Mouse (Mus musculus) intestine, postnatal 0 days (tissue): Measurements from ENCODE around the gene Amigo3. TPM values are rescaled to one million over a fixed set of nuclear protein-coding genes. Genes with fewer than 3 reads are reported as not detected.

Experiments used
- ATAC-seq: fragments of 200-750 bp; cut with Nextera tagmentation; 2 replicates; pipeline ENCODE4 v1.8.0; 2017; ENCODE audit warnings: mild to moderate bottlenecking, moderate TSS enrichment, moderate library complexity
- H3K27ac ChIP-seq: fragments of 300-500 bp; sonication (generic); 2 replicates; pipeline ENCODE4 v1.5.1; 2014; ENCODE audit warnings: mild to moderate bottlenecking, low read depth, low read length, moderate library complexity
- H3K27me3 ChIP-seq: fragments of 300-500 bp; sonication (generic); replicated peaks from 2 replicates; pipeline ENCODE4 v1.6.1; 2014; ENCODE audit warnings: low read length, mixed read lengths; ENCODE audit not compliant: control insufficient read depth, insufficient read depth
- H3K36me3 ChIP-seq: fragments of 300-500 bp; sonication (generic); 2 replicates; pipeline ENCODE4 v1.6.1; 2014; ENCODE audit warnings: mild to moderate bottlenecking, moderate library complexity; ENCODE audit not compliant: control insufficient read depth, insufficient read depth
- H3K4me1 ChIP-seq: fragments of 300-500 bp; sonication (generic); replicated peaks from 2 replicates; pipeline ENCODE4 v1.6.1; 2014; ENCODE audit warnings: antibody characterized with exemption, low read length, mixed read lengths; ENCODE audit not compliant: control insufficient read depth, insufficient read depth
- H3K4me2 ChIP-seq: fragments of 300-500 bp; sonication (generic); replicated peaks from 2 replicates; pipeline ENCODE4 v1.6.1; 2014; ENCODE audit warnings: low read depth, mild to moderate bottlenecking, moderate library complexity
- H3K4me3 ChIP-seq: fragments of 300-500 bp; sonication (generic); 2 replicates; pipeline ENCODE4 v1.5.1; 2014; ENCODE audit warnings: low read depth, low read length
- H3K9ac ChIP-seq: fragments of 300-500 bp; sonication (generic); 2 replicates; pipeline ENCODE4 v1.6.1; 2014; ENCODE audit warnings: mild to moderate bottlenecking, low read depth, low read length
- H3K9me3 ChIP-seq: fragments of 300-500 bp; sonication (generic); 2 replicates; pipeline ENCODE4 v1.6.1; 2016; ENCODE audit warnings: mixed run types; ENCODE audit not compliant: control insufficient read depth
- CTCF ChIP-seq: sonication (generic); IDR thresholded peaks from 2 replicates; pipeline ENCODE4 v1.5.1; 2016; ENCODE audit warnings: low read depth, mild to moderate bottlenecking, control low read depth, antibody characterized with exemption, moderate library complexity
- WGBS: fragments of 180-500 bp; shearing (Covaris S2); extraction: QIAGEN DNeasy Blood & Tissue Kit; methylation state at CpG from one replicate; pipeline ENCODE4 v1.1.7; 2014; 5-methylcytosine and 5-hydroxymethylcytosine counted together
- polyA plus RNA-seq: library from polyadenylated mRNA; unstranded; fragments of >200 nt; fragmentation: Nextera tagmentation; extraction: Ambion mirVana; gene quantifications from 2 replicates; pipeline ENCODE4 v1.2.1, GENCODE M21; 2015

Amigo3 gene
- polyA plus RNA-seq, 1 experiment from 2014 or later: 4.4 TPM

DNA sequence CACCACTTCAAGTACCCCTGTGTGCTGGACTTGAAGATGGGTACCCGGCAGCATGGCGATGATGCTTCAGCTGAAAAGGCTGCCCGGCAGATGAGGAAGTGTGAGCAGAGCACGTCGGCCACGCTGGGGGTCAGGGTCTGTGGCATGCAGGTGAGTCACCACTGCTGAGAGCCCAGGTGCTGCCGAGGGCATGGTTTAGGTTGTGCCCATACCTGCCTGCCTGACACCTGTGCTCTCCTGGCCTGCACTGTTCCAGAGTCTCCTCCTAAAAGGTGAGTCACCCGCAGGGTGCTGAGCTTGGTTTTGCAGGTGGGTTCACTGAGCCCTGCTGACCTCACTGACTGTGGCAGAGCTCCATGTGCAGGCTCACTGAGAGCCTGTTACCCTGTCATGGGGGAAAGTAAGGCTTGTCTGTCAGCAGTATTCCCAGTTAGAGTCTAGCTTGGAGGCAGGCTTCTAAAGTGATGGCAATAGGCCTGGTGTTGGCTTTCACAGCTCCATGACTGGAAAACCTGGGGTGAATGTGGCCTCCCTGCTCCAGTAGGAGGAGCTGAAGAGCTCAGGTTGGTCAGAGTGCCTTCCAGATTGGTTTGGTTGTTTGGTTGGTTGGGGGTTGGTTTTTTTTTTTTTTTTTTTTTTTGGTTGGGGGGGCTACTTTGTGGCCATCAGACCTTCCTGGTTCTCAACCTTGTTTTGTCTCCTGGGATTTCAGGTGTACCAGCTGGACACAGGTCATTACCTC lies 8.0 kb upstream of the Amigo3 start:
- 93% methylated on average over 8 of the region's 8 CpGs for WGBS
- Histone ChIP-seq H3K4me3 (no peak overlapping the region), H3K36me3 (peaks cover 54% of the 10 kb centered on the region), H3K27me3 (no peaks in the 10 kb centered on the region), H3K9me3 (no peaks in the 10 kb centered on the region), H3K9ac (no peak overlapping the region), H3K27ac (no peak overlapping the region), H3K4me1 (peaks cover 10% of the 10 kb centered on the region; the same call in 1 of the 2 replicates), H3K4me2 (no peak overlapping the region)
- ATAC-seq: no peak
- TF ChIP-seq CTCF: peak; percentile 48

DNA sequence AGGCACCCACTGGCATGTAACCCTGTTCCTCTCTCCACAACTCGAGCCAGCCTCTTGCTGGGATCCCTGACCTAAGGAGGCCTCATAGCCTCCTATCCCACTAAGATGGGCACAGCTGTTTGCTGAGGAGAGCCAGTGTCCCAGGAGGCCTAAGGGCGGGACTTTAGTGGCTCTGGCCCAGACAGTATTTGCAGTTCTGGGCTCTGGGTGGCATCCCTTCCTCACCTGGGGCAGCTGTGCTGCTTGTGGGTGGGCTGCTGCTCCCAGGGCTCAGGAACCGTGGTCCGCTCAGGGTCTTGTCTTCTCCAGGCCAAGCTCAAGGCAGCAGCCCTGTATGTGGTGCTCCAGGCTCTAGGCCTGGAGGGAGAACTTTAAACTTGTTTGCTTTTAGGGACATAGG lies 6.4 kb upstream of the Amigo3 start:
- no peak overlapping the region for H3K4me2 ChIP-seq
- no peak overlapping the region for H3K4me3 ChIP-seq
- 0 out of 2 replicates have a peak overlapping the region, but pooled peaks have one; percentile 3 for H3K9ac ChIP-seq
- WGBS: 85% methylated on average over 4 of the region's 4 CpGs
- ATAC-seq: no peak
- H3K27ac ChIP-seq: no peak overlapping the region
- TF ChIP-seq CTCF: no peak
- H3K27me3 ChIP-seq: no peaks in the 10 kb centered on the region
- peaks cover 52% of the 10 kb centered on the region for H3K36me3 ChIP-seq
- peaks cover 15% of the 10 kb centered on the region; the same call in 1 of the 2 replicates for H3K4me1 ChIP-seq
- no peaks in the 10 kb centered on the region for H3K9me3 ChIP-seq

DNA sequence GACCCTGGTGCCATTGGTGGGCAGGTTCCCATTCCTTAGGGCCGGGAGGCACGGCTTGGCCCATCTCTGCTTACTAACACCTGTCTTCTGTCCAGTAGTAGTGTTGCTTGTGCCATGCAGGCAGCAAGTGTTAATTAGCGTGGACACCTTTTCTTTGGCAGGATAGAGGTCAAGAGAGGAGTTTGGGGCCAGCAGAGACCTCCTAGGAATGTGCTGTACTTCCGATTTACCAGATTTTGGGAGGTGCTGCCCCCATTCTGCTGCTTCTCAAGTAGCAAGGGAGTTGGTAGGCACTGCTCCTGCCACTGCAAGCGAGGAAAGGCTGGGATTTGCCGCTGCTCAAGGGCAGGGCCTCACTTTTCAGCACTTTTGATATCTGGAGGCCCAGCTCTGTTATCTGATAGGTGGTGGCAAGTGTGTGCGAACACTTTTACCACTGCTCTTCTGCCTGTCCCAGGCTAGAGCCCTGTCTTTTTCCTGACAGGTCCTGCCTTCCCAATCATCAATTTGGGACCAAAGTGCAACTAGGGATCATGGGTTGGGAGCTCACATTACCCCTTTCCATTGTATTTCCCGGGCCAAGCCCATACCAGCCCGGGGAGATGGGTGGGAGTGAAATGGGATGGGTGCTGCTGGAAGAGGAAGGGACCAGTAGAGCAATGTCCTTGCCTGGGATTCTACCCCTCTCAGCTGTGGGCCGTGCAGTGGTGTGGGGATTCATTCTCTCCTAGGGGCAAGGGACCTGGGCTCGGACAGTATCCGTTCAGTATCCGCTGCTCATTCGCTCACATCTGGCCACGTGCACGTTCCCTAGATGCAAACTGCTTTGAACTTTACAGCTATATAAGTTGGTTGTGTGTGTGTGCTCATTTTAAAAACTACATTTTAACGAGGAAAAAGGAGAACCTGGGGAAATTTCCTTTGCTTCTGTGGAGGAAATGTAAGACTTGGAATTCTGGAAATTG lies 5.1 kb upstream of the Amigo3 start:
- Histone ChIP-seq H3K9ac (peak overlapping the region; percentile 50), H3K36me3 (peaks cover 47% of the 10 kb centered on the region), H3K4me3 (peak overlapping the region; percentile 56), H3K4me2 (peak overlapping the region; percentile 71), H3K9me3 (no peaks in the 10 kb centered on the region), H3K4me1 (peaks cover 15% of the 10 kb centered on the region; the same call in 1 of the 2 replicates), H3K27ac (peak overlapping the region; percentile 88), H3K27me3 (no peaks in the 10 kb centered on the region)
- ATAC-seq: no peak
- peak; percentile 16; the same call in 1 of the 2 replicates for TF ChIP-seq CTCF
- 40% methylated on average over 17 of the region's 17 CpGs for WGBS

- WGBS: under 1% methylated on average over 19 of the region's 19 CpGs
These were observed 4.4 kb upstream of the Amigo3 start for GRCm38 (mm10) chr9:108048566-108048955.

GRCm38 (mm10) chr9:108049016-108049455 lies 3.9 kb upstream of the Amigo3 start, which contains the start of gene Gmppb:
Gmppb (plus strand) TSS chr9:108049242.
- Histone ChIP-seq H3K9me3 (no peaks in the 10 kb centered on the region), H3K36me3 (peaks cover 48% of the 10 kb centered on the region), H3K4me1 (peaks cover 15% of the 10 kb centered on the region; the same call in 1 of the 2 replicates), H3K27ac (peak within 1 kb of the TSS; percentile 95), H3K9ac (peak within 1 kb of the TSS; percentile 53), H3K27me3 (no peaks in the 10 kb centered on the region), H3K4me2 (peak within 1 kb of the TSS; percentile 71), H3K4me3 (peak within 1 kb of the TSS; percentile 56)
- ATAC-seq: peak; percentile 86
- no peak for TF ChIP-seq CTCF
- WGBS: under 1% methylated on average over 39 of the region's 39 CpGs

More at GRCm38 (mm10) chr9:108048566-108048955, 4.4 kb upstream of the Amigo3 start:
- ATAC-seq: peak; percentile 5; the same call in 1 of the 2 replicates
- peak overlapping the region; percentile 88 for H3K27ac ChIP-seq
- H3K9ac ChIP-seq: peak overlapping the region; percentile 50
- no peaks in the 10 kb centered on the region for H3K27me3 ChIP-seq
- H3K4me1 ChIP-seq: peaks cover 15% of the 10 kb centered on the region; the same call in 1 of the 2 replicates
- TF ChIP-seq CTCF: no peak
- peak overlapping the region; percentile 56 for H3K4me3 ChIP-seq
- H3K4me2 ChIP-seq: peak overlapping the region; percentile 71
- H3K9me3 ChIP-seq: no peaks in the 10 kb centered on the region
- H3K36me3 ChIP-seq: peaks cover 45% of the 10 kb centered on the region
